Mouse (Mus musculus): ENCODE measurements around the gene Rpl36a-ps1.

- TF ChIP-seq POLR2A (IDR thresholded peaks at IDR 0.05; ENCODE audit: insufficient read depth, low read depth, low read length) (no peak), CTCF (IDR thresholded peaks at IDR 0.05; ENCODE audit: insufficient read depth, low read depth, low read length) (no peak)
Measured at GRCm38 (mm10) chr14:98992482-98992881, 1.6 kb downstream of the Rpl36a-ps1 start.
